Comparison of ENCODE assay signal across 30 mouse cellular contexts in genomic region chr12:84068296-84068695, GRCm38 (mm10). TPM values are rescaled to one million over a fixed set of nuclear protein-coding genes. Genes with fewer than 3 reads are reported as not detected.
DNase-seq lines count a peak whose midpoint lies in the region; ATAC-seq lines count a peak whose summit lies in the region.
"Had no signal": no experiment of that assay in that cellular context is flagged by ENCODE, and none has a peak within 500 bp of the region (broad histone marks: within the 10 kb centered on the region; RNA-seq: fewer than 3 reads in every experiment).

No protein-coding gene starts in this region.

- no peak overlapping the region for H3K27ac ChIP-seq in midbrain, embryonic 11.5 days (ENCODE audit: low read depth, low read length)
- H3K27ac ChIP-seq in midbrain, embryonic 15.5 days = no peak overlapping the region
- H3K27ac ChIP-seq: embryonic facial prominence, embryonic 13.5 days; embryonic facial prominence, embryonic 15.5 days; forebrain, embryonic 10.5 days; forebrain, embryonic 12.5 days; forebrain, embryonic 15.5 days had no signal

- no peaks in the 10 kb centered on the region for H3K4me1 ChIP-seq in midbrain, embryonic 11.5 days (ENCODE audit: control insufficient read depth, insufficient read depth, low read length)
- H3K4me1 ChIP-seq in midbrain, embryonic 15.5 days = no peaks in the 10 kb centered on the region
- H3K4me1 ChIP-seq: embryonic facial prominence, embryonic 15.5 days had no signal

- no peak overlapping the region for H3K4me2 ChIP-seq in midbrain, embryonic 11.5 days
- H3K4me2 ChIP-seq in midbrain, embryonic 15.5 days = no peak overlapping the region
- H3K4me2 ChIP-seq: embryonic facial prominence, embryonic 13.5 days; forebrain, embryonic 15.5 days had no signal

- H3K4me3 ChIP-seq in midbrain, embryonic 11.5 days (ENCODE audit: low read depth, low read length) = no peak overlapping the region
- no peak overlapping the region for H3K4me3 ChIP-seq in midbrain, embryonic 15.5 days
- H3K4me3 ChIP-seq: embryonic facial prominence, embryonic 15.5 days; erythroblast, embryonic 14.5 days; forebrain, embryonic 15.5 days had no signal

- H3K9ac ChIP-seq in midbrain, embryonic 11.5 days (ENCODE audit: low read length) = no peak overlapping the region
- H3K9ac ChIP-seq in midbrain, embryonic 15.5 days = no peak overlapping the region
- H3K9ac ChIP-seq: embryonic facial prominence, embryonic 13.5 days; embryonic facial prominence, embryonic 15.5 days; forebrain, embryonic 12.5 days; forebrain, embryonic 15.5 days had no signal

- H3K27me3 ChIP-seq in midbrain, embryonic 11.5 days (ENCODE audit: control insufficient read depth, insufficient read depth, low read length) = peaks cover 23% of the 10 kb centered on the region
- H3K27me3 ChIP-seq in midbrain, embryonic 15.5 days (replicated peaks) = peaks cover 19% of the 10 kb centered on the region

- 64% methylated on average over 8 of the region's 8 CpGs for WGBS in midbrain, embryonic 11.5 days
- WGBS in midbrain, embryonic 15.5 days = 50% methylated on average over 8 of the region's 8 CpGs

- H3K36me3 ChIP-seq in midbrain, embryonic 11.5 days (ENCODE audit: control insufficient read depth, insufficient read depth, low read length) = no peaks in the 10 kb centered on the region
- no peaks in the 10 kb centered on the region for H3K36me3 ChIP-seq in midbrain, embryonic 15.5 days (replicated peaks)
- H3K36me3 ChIP-seq: embryonic facial prominence, embryonic 13.5 days; embryonic facial prominence, embryonic 15.5 days; forebrain, embryonic 10.5 days; forebrain, embryonic 12.5 days; forebrain, embryonic 15.5 days had no signal

- no peaks in the 10 kb centered on the region; the same call in 1 of the 2 replicates for H3K9me3 ChIP-seq in midbrain, embryonic 11.5 days (ENCODE audit: control insufficient read depth, low read length)
- no peaks in the 10 kb centered on the region for H3K9me3 ChIP-seq in midbrain, embryonic 15.5 days
- H3K9me3 ChIP-seq: embryonic facial prominence, embryonic 13.5 days; embryonic facial prominence, embryonic 15.5 days; forebrain, embryonic 10.5 days; forebrain, embryonic 12.5 days; forebrain, embryonic 15.5 days had no signal

- no peak for ATAC-seq in midbrain, embryonic 11.5 days (ENCODE audit: low FRiP score)
- no peak for ATAC-seq in midbrain, embryonic 15.5 days (replicated peaks)
- ATAC-seq: CD4-positive, CD25-positive, alpha-beta regulatory T cell, adult 4 months; forebrain, embryonic 15.5 days had no signal

- DNase-seq in heart, adult 11 months = peak; percentile 74
- DNase-seq in heart, postnatal 4 days = no peak
- DNase-seq in midbrain, embryonic 11.5 days (ENCODE audit: low spot score, missing footprints) = peak; percentile 82
- DNase-seq in testis, postnatal 10 days (ENCODE audit: low spot score) = peak; percentile 33
- DNase-seq in testis, postnatal 14 days (ENCODE audit: low spot score) = no peak
- no peak for DNase-seq in urinary bladder, postnatal 36 days (ENCODE audit: low spot score in 2 of 2)
- DNase-seq: adrenal gland, postnatal 10 days; adrenal gland, postnatal 25 days; B cell, adult 2 months; cerebellum, adult 11 months; cerebellum, adult 18-20 months; cerebellum, adult 8-10 months; cerebellum, adult 9-11 months; cerebellum, postnatal 14 days; cerebellum, postnatal 36 days; embryo, embryonic 11 days had no signal

RNA-seq across cellular contexts. Expression of gene Acot5, which starts 0.8 kb away (rescaled TPM):
- total RNA-seq in heart, postnatal 4 days (2021) = under 1 TPM in 1 of 2 experiments, not detected in 1; 0.21 TPM
- not detected in 2 replicates for polyA plus RNA-seq in midbrain, embryonic 11.5 days (2014; fragmentation: Nextera tagmentation; extraction: Ambion mirVana)
- 0.13 and 0.15 TPM in 2 replicates for polyA plus RNA-seq in midbrain, embryonic 15.5 days (2015; fragmentation: Nextera tagmentation; extraction: Ambion mirVana)
- total RNA-seq: common myeloid progenitor, adult 5-6 weeks; ES-E14; MEL had no signal
- polyA plus RNA-seq: CD4-positive, CD25-positive, alpha-beta regulatory T cell, adult 4 months; embryonic facial prominence, embryonic 11.5 days; erythroblast, embryonic 14.5 days; forebrain, embryonic 10.5 days; forebrain, embryonic 12.5 days had no signal

RNA-seq across cellular contexts. Expression of gene Acot3, which starts 16.4 kb away (rescaled TPM):
- total RNA-seq in heart, postnatal 4 days (2021) = 1 to 10 TPM; 2.2 to 2.5 TPM
- polyA plus RNA-seq in midbrain, embryonic 11.5 days (2014; fragmentation: Nextera tagmentation; extraction: Ambion mirVana) = 0.18 and 0.39 TPM in 2 replicates
- polyA plus RNA-seq in midbrain, embryonic 15.5 days (2015; fragmentation: Nextera tagmentation; extraction: Ambion mirVana) = 0.96 and 2.4 TPM in 2 replicates
- total RNA-seq: adrenal gland, postnatal 25 days; common myeloid progenitor, adult 5-6 weeks; MEL had no signal
- polyA plus RNA-seq: CD4-positive, CD25-positive, alpha-beta regulatory T cell, adult 4 months; embryonic facial prominence, embryonic 13.5 days; embryonic facial prominence, embryonic 15.5 days had no signal

RNA-seq across cellular contexts. Expression of gene Gm49366, which starts 29.6 kb away (rescaled TPM):
- not detected for total RNA-seq in heart, postnatal 4 days (2021)
- polyA plus RNA-seq in midbrain, embryonic 11.5 days (2014; fragmentation: Nextera tagmentation; extraction: Ambion mirVana) = not detected in 2 replicates
- polyA plus RNA-seq in midbrain, embryonic 15.5 days (2015; fragmentation: Nextera tagmentation; extraction: Ambion mirVana) = not detected in 2 replicates
- total RNA-seq: adrenal gland, adult 2 months; adrenal gland, postnatal 10 days; adrenal gland, postnatal 25 days; adrenal gland, postnatal 4 days; common myeloid progenitor, adult 5-6 weeks; ES-E14; MEL had no signal
- polyA plus RNA-seq: adrenal gland, adult 2 months; CD4-positive, CD25-positive, alpha-beta regulatory T cell, adult 4 months; embryonic facial prominence, embryonic 11.5 days; embryonic facial prominence, embryonic 13.5 days; embryonic facial prominence, embryonic 15.5 days; erythroblast, embryonic 14.5 days; forebrain, embryonic 10.5 days; forebrain, embryonic 12.5 days; forebrain, embryonic 15.5 days had no signal

RNA-seq across cellular contexts. Expression of gene Acot4, which starts 30.1 kb away (rescaled TPM):
- total RNA-seq in heart, postnatal 4 days (2021) = 1 to 10 TPM; 1.3 to 1.5 TPM
- polyA plus RNA-seq in midbrain, embryonic 11.5 days (2014; fragmentation: Nextera tagmentation; extraction: Ambion mirVana) = 0.10 and 0.22 TPM in 2 replicates
- 0.27 and 0.71 TPM in 2 replicates for polyA plus RNA-seq in midbrain, embryonic 15.5 days (2015; fragmentation: Nextera tagmentation; extraction: Ambion mirVana)
- total RNA-seq: common myeloid progenitor, adult 5-6 weeks had no signal

RNA-seq across cellular contexts. Expression of gene Acot6, which starts 32.2 kb away (rescaled TPM):
- total RNA-seq in heart, postnatal 4 days (2021) = 1 to 10 TPM; 2.9 to 3.4 TPM
- 1.2 and 1.6 TPM in 2 replicates for polyA plus RNA-seq in midbrain, embryonic 11.5 days (2014; fragmentation: Nextera tagmentation; extraction: Ambion mirVana)
- 1.1 and 1.3 TPM in 2 replicates for polyA plus RNA-seq in midbrain, embryonic 15.5 days (2015; fragmentation: Nextera tagmentation; extraction: Ambion mirVana)
- polyA plus RNA-seq: erythroblast, embryonic 14.5 days had no signal

Comparison
In these comparisons a context has a peak if more than half of its experiments do, and no peak if none do; other contexts are left out.
1. DNase-seq: peak in heart, adult 11 months (single experiment), midbrain, embryonic 11.5 days (single experiment) and testis, postnatal 10 days (single experiment); none in heart, postnatal 4 days (single experiment), testis, postnatal 14 days (single experiment) and urinary bladder, postnatal 36 days (0 of 2).